Comparison of ENCODE assay signal across 8 mouse cellular contexts in the genomic region with DNA sequence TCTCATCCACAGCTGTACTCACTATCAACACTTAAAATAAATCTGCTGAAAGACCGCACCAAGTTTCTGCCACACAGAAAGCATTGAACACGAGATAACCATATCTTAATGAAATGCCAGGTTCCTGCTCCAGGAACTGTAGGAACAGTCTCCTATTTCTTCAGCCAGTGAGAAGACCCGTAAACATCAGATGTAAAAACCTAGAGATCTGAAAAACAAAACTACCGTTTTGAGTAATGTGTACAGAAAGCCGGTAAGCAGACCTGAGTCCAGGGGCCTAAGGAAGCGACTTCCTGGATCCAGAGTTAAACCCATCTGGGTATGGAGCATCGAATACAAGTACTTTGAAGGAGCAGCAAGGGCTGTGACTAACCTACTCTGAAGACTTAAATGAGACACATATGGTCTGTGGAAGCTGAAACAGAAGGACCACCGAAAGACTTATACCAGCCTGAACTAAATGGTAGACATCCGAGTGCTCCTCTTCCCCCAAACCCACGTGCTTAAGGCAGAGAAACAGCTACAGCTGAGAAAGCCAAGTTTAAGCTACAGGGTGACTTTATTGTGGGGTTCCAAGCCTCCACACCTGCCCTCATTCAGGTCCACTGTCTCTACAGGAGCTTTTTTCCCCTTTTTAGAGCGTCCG. TPM values are rescaled to one million over a fixed set of nuclear protein-coding genes. Genes with fewer than 3 reads are reported as not detected.
DNase-seq lines count a peak whose midpoint lies in the region; ATAC-seq and TF ChIP-seq lines count a peak whose summit lies in the region.

No protein-coding gene starts in this region.

- TF ChIP-seq POLR2A in olfactory bulb, adult 2 months (IDR thresholded peaks at IDR 0.05; ENCODE audit: insufficient read depth, low read depth, low read length): no peak

- H3K4me2 ChIP-seq in lung, embryonic 16.5 days (ENCODE audit: low read depth, low read length): peak overlapping the region; percentile 71
- H3K4me2 ChIP-seq in embryonic facial prominence, embryonic 15.5 days (replicated peaks): peak overlapping the region; percentile 88

- H3K27me3 ChIP-seq in lung, embryonic 16.5 days (ENCODE audit: control insufficient read depth, insufficient read depth, low read depth, low read length): no peaks in the 10 kb centered on the region
- no peaks in the 10 kb centered on the region for H3K27me3 ChIP-seq in embryonic facial prominence, embryonic 15.5 days
- H3K27me3 ChIP-seq in limb, embryonic 10.5 days (ENCODE audit: low read depth, poor library complexity, severe bottlenecking): no peaks in the 10 kb centered on the region

- H3K36me3 ChIP-seq in lung, embryonic 16.5 days (ENCODE audit: control insufficient read depth, insufficient read depth, low read length): no peaks in the 10 kb centered on the region
- no peaks in the 10 kb centered on the region for H3K36me3 ChIP-seq in embryonic facial prominence, embryonic 15.5 days
- no peaks in the 10 kb centered on the region for H3K36me3 ChIP-seq in limb, embryonic 10.5 days

- TF ChIP-seq CTCF in olfactory bulb, adult 2 months (IDR thresholded peaks at IDR 0.05; ENCODE audit: insufficient read depth, low read depth, low read length): no peak

- peak; percentile 0; the same call in 1 of the 2 replicates for ATAC-seq in lung, embryonic 16.5 days (ENCODE audit: low read depth)
- ATAC-seq in embryonic facial prominence, embryonic 15.5 days (ENCODE audit: insufficient number of reproducible peaks, low FRiP score, low TSS enrichment, low read depth): no peak

- peak overlapping the region; percentile 59 for H3K4me3 ChIP-seq in lung, embryonic 16.5 days (ENCODE audit: low read length)
- H3K4me3 ChIP-seq in embryonic facial prominence, embryonic 15.5 days (replicated peaks): peak overlapping the region; percentile 80
- peak overlapping the region; percentile 64 for H3K4me3 ChIP-seq in limb, embryonic 10.5 days
- H3K4me3 ChIP-seq in olfactory bulb, adult 2 months (ENCODE audit: insufficient read depth, low read depth, low read length): peak overlapping the region; percentile 56

- WGBS in lung, embryonic 16.5 days: 7% methylated on average over 12 of the region's 12 CpGs
- 11% methylated on average over 12 of the region's 12 CpGs for WGBS in embryonic facial prominence, embryonic 15.5 days
- WGBS in limb, embryonic 10.5 days: 27% methylated on average over 12 of the region's 12 CpGs
- 17% methylated on average over 12 of the region's 12 CpGs for WGBS in olfactory bulb, adult 2 months

- H3K9ac ChIP-seq in lung, embryonic 16.5 days (ENCODE audit: low read length): peak overlapping the region; percentile 92
- H3K9ac ChIP-seq in embryonic facial prominence, embryonic 15.5 days: peak overlapping the region; percentile 99

- no peak for DNase-seq in lung, postnatal 14 days
- no peak for DNase-seq in limb, embryonic 10.5 days (ENCODE audit: low spot score)
- DNase-seq in yolk sac, embryonic 10.5 days (ENCODE audit: low spot score): no peak
- DNase-seq in cerebellum, postnatal 4 days (ENCODE audit: low spot score in 2 of 2): no peak
- no peak for DNase-seq in thymus, postnatal 14 days

- no peaks in the 10 kb centered on the region for H3K9me3 ChIP-seq in lung, embryonic 16.5 days (ENCODE audit: control insufficient read depth, low read length)
- no peaks in the 10 kb centered on the region for H3K9me3 ChIP-seq in embryonic facial prominence, embryonic 15.5 days (replicated peaks)
- no peaks in the 10 kb centered on the region for H3K9me3 ChIP-seq in limb, embryonic 10.5 days (replicated peaks)

- H3K27ac ChIP-seq in lung, embryonic 16.5 days (ENCODE audit: low read length): peak overlapping the region; percentile 100
- H3K27ac ChIP-seq in embryonic facial prominence, embryonic 15.5 days (replicated peaks): peak overlapping the region; percentile 100
- H3K27ac ChIP-seq in limb, embryonic 10.5 days: peak overlapping the region; percentile 99
- H3K27ac ChIP-seq in olfactory bulb, adult 2 months (ENCODE audit: insufficient read depth, low read depth, low read length): peak overlapping the region; percentile 23; the same call in 1 of the 2 replicates

- H3K4me1 ChIP-seq in lung, embryonic 16.5 days (replicated peaks; ENCODE audit: control insufficient read depth, insufficient read depth, low read length): peaks cover 15% of the 10 kb centered on the region
- peaks cover 20% of the 10 kb centered on the region for H3K4me1 ChIP-seq in embryonic facial prominence, embryonic 15.5 days
- peaks cover 28% of the 10 kb centered on the region for H3K4me1 ChIP-seq in limb, embryonic 10.5 days
- H3K4me1 ChIP-seq in olfactory bulb, adult 2 months (ENCODE audit: control insufficient read depth, insufficient read depth, low read length): peaks cover 4% of the 10 kb centered on the region; the same call in 1 of the 2 replicates

RNA-seq across cellular contexts. Expression of a gene that starts 1.0 kb away (rescaled TPM):
- polyA plus RNA-seq in lung, embryonic 16.5 days (2015; fragmentation: Nextera tagmentation; extraction: Ambion mirVana): 0.93 and 1.1 TPM in 2 replicates
- 0.53 and 0.69 TPM in 2 replicates for polyA plus RNA-seq in embryonic facial prominence, embryonic 15.5 days (2015; fragmentation: Nextera tagmentation; extraction: Ambion mirVana)
- 0.65 and 0.68 TPM in 2 replicates for polyA plus RNA-seq in limb, embryonic 10.5 days (2016; fragmentation: Nextera tagmentation; extraction: Ambion mirVana)
- not detected in 2 replicates for polyA plus RNA-seq in olfactory bulb, adult 2 months (2012; ENCODE audit: insufficient read depth, insufficient read length, low replicate concordance, missing spikeins)

RNA-seq across cellular contexts. Expression of a gene that starts 4.8 kb away (rescaled TPM):
- polyA plus RNA-seq in lung, embryonic 16.5 days (2015; fragmentation: Nextera tagmentation; extraction: Ambion mirVana): 121 and 141 TPM in 2 replicates
- 151 and 155 TPM in 2 replicates for polyA plus RNA-seq in embryonic facial prominence, embryonic 15.5 days (2015; fragmentation: Nextera tagmentation; extraction: Ambion mirVana)
- 74.8 and 75.6 TPM in 2 replicates for polyA plus RNA-seq in limb, embryonic 10.5 days (2016; fragmentation: Nextera tagmentation; extraction: Ambion mirVana)
- not detected in 2 replicates for polyA plus RNA-seq in olfactory bulb, adult 2 months (2012; ENCODE audit: insufficient read depth, insufficient read length, low replicate concordance, missing spikeins)

RNA-seq across cellular contexts. Expression of a gene that starts 21.7 kb away (rescaled TPM):
- 0.13 and 0.21 TPM in 2 replicates for polyA plus RNA-seq in lung, embryonic 16.5 days (2015; fragmentation: Nextera tagmentation; extraction: Ambion mirVana)
- polyA plus RNA-seq in embryonic facial prominence, embryonic 15.5 days (2015; fragmentation: Nextera tagmentation; extraction: Ambion mirVana): 0.08 and 0.11 TPM in 2 replicates
- 0.11 and 0.16 TPM in 2 replicates for polyA plus RNA-seq in limb, embryonic 10.5 days (2016; fragmentation: Nextera tagmentation; extraction: Ambion mirVana)
- not detected in 2 replicates for polyA plus RNA-seq in olfactory bulb, adult 2 months (2012; ENCODE audit: insufficient read depth, insufficient read length, low replicate concordance, missing spikeins)

RNA-seq across cellular contexts. Expression of a gene that starts 24.2 kb away (rescaled TPM):
- polyA plus RNA-seq in lung, embryonic 16.5 days (2015; fragmentation: Nextera tagmentation; extraction: Ambion mirVana): 0.87 and 1.7 TPM in 2 replicates
- 1.2 and 3.7 TPM in 2 replicates for polyA plus RNA-seq in embryonic facial prominence, embryonic 15.5 days (2015; fragmentation: Nextera tagmentation; extraction: Ambion mirVana)
- 1.3 and 1.4 TPM in 2 replicates for polyA plus RNA-seq in limb, embryonic 10.5 days (2016; fragmentation: Nextera tagmentation; extraction: Ambion mirVana)
- not detected in 2 replicates for polyA plus RNA-seq in olfactory bulb, adult 2 months (2012; ENCODE audit: insufficient read depth, insufficient read length, low replicate concordance, missing spikeins)

RNA-seq across cellular contexts. Expression of a gene that starts 24.8 kb away (rescaled TPM):
- 91.1 and 107 TPM in 2 replicates for polyA plus RNA-seq in lung, embryonic 16.5 days (2015; fragmentation: Nextera tagmentation; extraction: Ambion mirVana)
- 92.0 and 104 TPM in 2 replicates for polyA plus RNA-seq in embryonic facial prominence, embryonic 15.5 days (2015; fragmentation: Nextera tagmentation; extraction: Ambion mirVana)
- 164 and 168 TPM in 2 replicates for polyA plus RNA-seq in limb, embryonic 10.5 days (2016; fragmentation: Nextera tagmentation; extraction: Ambion mirVana)
- 319 and 436 TPM in 2 replicates for polyA plus RNA-seq in olfactory bulb, adult 2 months (2012; ENCODE audit: insufficient read depth, insufficient read length, low replicate concordance, missing spikeins)

Comparison
In these comparisons a context has a peak if more than half of its experiments do, and no peak if none do; other contexts are left out.
1. H3K27ac ChIP-seq: peak in every context shown above with its lines; median percentile 100 in lung, embryonic 16.5 days; 100 in embryonic facial prominence, embryonic 15.5 days; 99 in limb, embryonic 10.5 days; 23 in olfactory bulb, adult 2 months.
2. RNA of a gene that starts 4.8 kb away (polyA plus RNA-seq): 151 to 155 TPM in embryonic facial prominence, embryonic 15.5 days, 121 to 141 TPM in lung, embryonic 16.5 days and 74.8 to 75.6 TPM in limb, embryonic 10.5 days; not detected in olfactory bulb, adult 2 months; every median in the first group is over 10 times any median in the second.
3. Peak in every context shown above with its lines, with median percentiles within 50 percentile points of each other: H3K4me3 ChIP-seq.